Comparison of ENCODE assay signal across 16 mouse cellular contexts in genomic region chr13:72803374-72803773, GRCm38 (mm10).
"Had no signal": no experiment of that assay in that cellular context is flagged by ENCODE, and none has a peak within 500 bp of the region (broad histone marks: within the 10 kb centered on the region; RNA-seq: fewer than 3 reads in every experiment).

No protein-coding gene starts in this region.

- H3K27me3 ChIP-seq: liver, embryonic 13.5 days had no signal

- DNase-seq: kidney, adult 18-20 months; kidney, adult 9 months; kidney, postnatal 25 days; layer of hippocampus, adult 9-11 months; liver, embryonic 13.5 days; lung, embryonic 14.5 days; thymus, adult 18-20 months; thymus, postnatal 36 days had no signal

- ATAC-seq: lung, postnatal 0 days; midbrain, embryonic 15.5 days had no signal

- H3K9ac ChIP-seq: liver, embryonic 13.5 days; lung, embryonic 14.5 days; midbrain, embryonic 15.5 days; neural tube, embryonic 12.5 days had no signal

- H3K9me3 ChIP-seq: liver, embryonic 13.5 days; midbrain, embryonic 15.5 days; neural tube, embryonic 12.5 days had no signal

- H3K4me3 ChIP-seq: layer of hippocampus, adult 2 months; liver, embryonic 13.5 days; midbrain, embryonic 15.5 days; myocyte; neural tube, embryonic 12.5 days had no signal

- H3K27ac ChIP-seq: kidney, postnatal 0 days; layer of hippocampus, adult 2 months; liver, embryonic 13.5 days; macrophage; midbrain, embryonic 15.5 days; neural tube, embryonic 12.5 days had no signal

- H3K4me2 ChIP-seq: liver, embryonic 13.5 days; lung, embryonic 14.5 days; midbrain, embryonic 11.5 days; midbrain, embryonic 15.5 days; neural tube, embryonic 12.5 days had no signal

- H3K4me1 ChIP-seq: liver, embryonic 13.5 days; neural tube, embryonic 12.5 days had no signal

- H3K36me3 ChIP-seq: liver, embryonic 13.5 days; midbrain, embryonic 15.5 days; neural tube, embryonic 12.5 days had no signal
